Mouse (Mus musculus) heart, postnatal 25 days (tissue): ENCODE results near the gene Atg16l2. TPM values are rescaled to one million over a fixed set of nuclear protein-coding genes. Genes with fewer than 3 reads are reported as not detected.

Experiments
- DNase-seq: peaks from one replicate; pipeline ENCODE4 v3.0.0; 2022; ENCODE audit warnings: low spot score
- intact Hi-C: fragments of 180-260 bp; cut with DNase I; formaldehyde crosslinking; loops from one replicate; pipeline ENCODE4 v1.15.1; 2025
- total RNA-seq, 2 experiments: library from RNA; stranded (reverse); gene quantifications; 2 replicates each; pipeline ENCODE4 v1.2.3; 2021

Gene Atg16l2
- total RNA-seq, 2 experiments from 2014 or later: 11.4 to 12.6 TPM

GRCm38 (mm10) chr7:101248760-101249159, 53.3 kb downstream of the Atg16l2 start:
- intact Hi-C loops: no loop called here
- DNase-seq: no peak

GRCm38 (mm10) chr7:101236712-101237473, 65.2 kb downstream of the Atg16l2 start:
- no peak for DNase-seq
- intact Hi-C loops: no loop called here

- intact Hi-C loops: loop anchor here (5.0 kb wide), 2 partner anchors 55 to 245 kb away; no protein-coding TSS in a partner anchor
- no peak for DNase-seq
Observed at GRCm38 (mm10) chr7:101232716-101233115, 69.3 kb downstream of the Atg16l2 start.

GRCm38 (mm10) chr7:101231458-101231857, 70.6 kb downstream of the Atg16l2 start:
- no peak for DNase-seq
- intact Hi-C loops: loop anchor here (1.0 to 5.0 kb wide), 4 partner anchors 56 to 244 kb away; no protein-coding TSS in a partner anchor

- DNase-seq: no peak
- intact Hi-C loops: loop anchor here (5.0 kb wide), 1 partner anchor 107 kb away; no protein-coding TSS in a partner anchor
Observed at GRCm38 (mm10) chr7:101229336-101229735, 72.7 kb downstream of the Atg16l2 start.

- no peak for DNase-seq
- intact Hi-C loops: no loop called here
Observed at GRCm38 (mm10) chr7:101223501-101223900, 78.5 kb downstream of the Atg16l2 start.

- DNase-seq: no peak
- intact Hi-C loops: no loop called here
Observed at GRCm38 (mm10) chr7:101216724-101217123, 85.3 kb downstream of the Atg16l2 start.

GRCm38 (mm10) chr7:101213515-101214263, 88.4 kb downstream of the Atg16l2 start:
- intact Hi-C loops: no loop called here

More at GRCm38 (mm10) chr7:101213515-101214263, 88.4 kb downstream of the Atg16l2 start:
- DNase-seq: no peak

Other genes with a start within 250 kb of the Atg16l2 start
- gene Fchsd2, start 209.4 kb downstream of the Atg16l2 start, total RNA-seq: 10 to 100 TPM; 20.1 to 29.1 TPM
- gene Stard10, start 14.8 kb upstream of the Atg16l2 start, total RNA-seq: 10 to 100 TPM; 57.4 to 65.4 TPM
- 10 to 100 TPM; 31.6 to 35.9 TPM for gene Arap1, start 45.8 kb upstream of the Atg16l2 start, total RNA-seq
- not detected for gene Gm45837, start 108.6 kb upstream of the Atg16l2 start, total RNA-seq
- 10 to 100 TPM; 63.6 to 65.9 TPM for gene Pde2a, start 119.4 kb upstream of the Atg16l2 start, total RNA-seq